Mouse (Mus musculus) ES-Bruce4 (cell line): ENCODE results near the gene Ctrc. TPM values are rescaled to one million over a fixed set of nuclear protein-coding genes. Genes with fewer than 3 reads are reported as not detected.

Source experiments
- H3K27ac ChIP-seq: 2 replicates; pipeline ENCODE4 v1.5.1; 2012; ENCODE audit warnings: low read length, inconsistent platforms; ENCODE audit not compliant: insufficient read depth
- H3K27me3 ChIP-seq: 2 replicates; pipeline ENCODE4 v1.6.1; 2012; ENCODE audit warnings: mild to moderate bottlenecking, low read length, inconsistent platforms; ENCODE audit not compliant: control insufficient read depth, poor library complexity, insufficient read depth, severe bottlenecking
- H3K36me3 ChIP-seq: 2 replicates; pipeline ENCODE4 v1.6.1; 2012; ENCODE audit warnings: inconsistent platforms, mild to moderate bottlenecking, low read length, moderate library complexity; ENCODE audit not compliant: control insufficient read depth, poor library complexity, insufficient read depth, severe bottlenecking
- H3K4me1 ChIP-seq: one replicate; pipeline ENCODE4 v1.8.1; 2011; ENCODE audit warnings: low read length; ENCODE audit not compliant: control insufficient read depth, insufficient read depth
- H3K4me3 ChIP-seq: 2 replicates; pipeline ENCODE4 v1.5.1; 2011; ENCODE audit warnings: low read depth, mild to moderate bottlenecking, low read length
- H3K9ac ChIP-seq: 2 replicates; pipeline ENCODE4 v1.6.1; 2012; ENCODE audit warnings: low read depth, mild to moderate bottlenecking, inconsistent platforms; ENCODE audit not compliant: poor library complexity, severe bottlenecking
- H3K9me3 ChIP-seq: replicated peaks from 2 replicates; pipeline ENCODE4 v1.6.1; 2012; ENCODE audit warnings: mild to moderate bottlenecking, low read length, inconsistent platforms; ENCODE audit not compliant: control insufficient read depth, poor library complexity, insufficient read depth, severe bottlenecking
- CTCF ChIP-seq: IDR thresholded peaks from one replicate; pipeline ENCODE4 v1.8.1; 2011; ENCODE audit warnings: low read depth, low read length
- EP300 ChIP-seq: IDR thresholded peaks from 2 replicates; pipeline ENCODE4 v1.6.1; 2011; ENCODE audit warnings: low read depth, low read length; ENCODE audit not compliant: insufficient read depth
- POLR2A ChIP-seq: IDR thresholded peaks from one replicate; pipeline ENCODE4 v1.8.1; 2011; ENCODE audit warnings: low read length; ENCODE audit not compliant: insufficient read depth
- polyA plus RNA-seq: library from polyadenylated mRNA; stranded (reverse); fragments of >200 nt; gene quantifications from 2 replicates; pipeline ENCODE4 v1.2.4, GENCODE M21; 2011; ENCODE audit warnings: low read depth; ENCODE audit not compliant: missing spikeins, insufficient read depth, insufficient read length

Ctrc gene
- polyA plus RNA-seq, 1 experiment = not detected

- Histone ChIP-seq H3K36me3 (no peaks in the 10 kb centered on the region), H3K27me3 (no peaks in the 10 kb centered on the region), H3K9ac (peak within 1 kb of the TSS; percentile 87), H3K4me1 (no peaks in the 10 kb centered on the region), H3K4me3 (peak within 1 kb of the TSS; percentile 79), H3K9me3 (no peaks in the 10 kb centered on the region), H3K27ac (no peak within 1 kb of the TSS)
- TF ChIP-seq POLR2A (no peak), CTCF (no peak), EP300 (no peak)
Observed at GRCm38 (mm10) chr4:141874601-141875460, 28.7 kb upstream of the Ctrc start, which contains the start of gene Efhd2. TSS of gene Efhd2 (minus strand) at chr4:141874920.

GRCm38 (mm10) chr4:141874111-141874600, 28.0 kb upstream of the Ctrc start:
- TF ChIP-seq CTCF (no peak), EP300 (no peak), POLR2A (no peak)
- no peaks in the 10 kb centered on the region for H3K36me3 ChIP-seq
- H3K9ac ChIP-seq = peak overlapping the region; percentile 87
- no peaks in the 10 kb centered on the region for H3K9me3 ChIP-seq
- H3K4me3 ChIP-seq = peak overlapping the region; percentile 79
- no peaks in the 10 kb centered on the region for H3K4me1 ChIP-seq
- no peaks in the 10 kb centered on the region for H3K27me3 ChIP-seq
- H3K27ac ChIP-seq = no peak overlapping the region

GRCm38 (mm10) chr4:141872977-141873376, 26.8 kb upstream of the Ctrc start:
- H3K4me1 ChIP-seq = no peaks in the 10 kb centered on the region
- no peak overlapping the region for H3K4me3 ChIP-seq
- no peaks in the 10 kb centered on the region for H3K27me3 ChIP-seq
- H3K9ac ChIP-seq = no peak overlapping the region
- TF ChIP-seq POLR2A = no peak
- TF ChIP-seq EP300 = no peak
- H3K27ac ChIP-seq = no peak overlapping the region
- H3K9me3 ChIP-seq = no peaks in the 10 kb centered on the region
- H3K36me3 ChIP-seq = no peaks in the 10 kb centered on the region

GRCm38 (mm10) chr4:141871909-141872308, 25.8 kb upstream of the Ctrc start:
- H3K36me3 ChIP-seq = no peaks in the 10 kb centered on the region
- no peaks in the 10 kb centered on the region for H3K9me3 ChIP-seq
- no peak overlapping the region for H3K27ac ChIP-seq
- peaks cover 5% of the 10 kb centered on the region for H3K4me1 ChIP-seq
- no peaks in the 10 kb centered on the region for H3K27me3 ChIP-seq
- H3K9ac ChIP-seq = no peak overlapping the region
- H3K4me3 ChIP-seq = no peak overlapping the region
- TF ChIP-seq EP300 = no peak

- no peaks in the 10 kb centered on the region for H3K36me3 ChIP-seq
- H3K4me1 ChIP-seq = peaks cover 7% of the 10 kb centered on the region
- H3K27me3 ChIP-seq = no peaks in the 10 kb centered on the region
- H3K9ac ChIP-seq = no peak overlapping the region
- TF ChIP-seq CTCF (no peak), EP300 (no peak), POLR2A (no peak)
- no peak overlapping the region for H3K4me3 ChIP-seq
- H3K27ac ChIP-seq = no peak overlapping the region
- H3K9me3 ChIP-seq = no peaks in the 10 kb centered on the region
Observed at GRCm38 (mm10) chr4:141871333-141871725, 25.2 kb upstream of the Ctrc start.

GRCm38 (mm10) chr4:141870666-141871332, 24.6 kb upstream of the Ctrc start:
- TF ChIP-seq EP300 = no peak
- no peak for TF ChIP-seq CTCF
- TF ChIP-seq POLR2A = no peak
- Histone ChIP-seq H3K4me1 (peaks cover 7% of the 10 kb centered on the region), H3K27ac (no peak overlapping the region), H3K4me3 (no peak overlapping the region), H3K27me3 (no peaks in the 10 kb centered on the region), H3K36me3 (no peaks in the 10 kb centered on the region), H3K9me3 (no peaks in the 10 kb centered on the region), H3K9ac (no peak overlapping the region)
